Mouse (Mus musculus) stomach, postnatal 0 days (tissue): ENCODE data around the gene Fnbp1l.

Experiments used
- CTCF ChIP-seq: IDR thresholded peaks from 2 replicates; pipeline ENCODE4 v1.5.1; 2016; ENCODE audit warnings: antibody characterized with exemption, low read depth, mild to moderate bottlenecking, moderate library complexity
- EP300 ChIP-seq: optimal IDR thresholded peaks from 2 replicates; pipeline ENCODE3; 2016; ENCODE audit warnings: antibody characterized with exemption

GRCm38 (mm10) chr3:122506343-122506916 is 113.1 kb downstream of the Fnbp1l start:
- TF ChIP-seq EP300 (no peak), CTCF (no peak)
